Mouse (Mus musculus) intestine, postnatal 0 days (tissue): ENCODE data around the gene Map3k5. TPM values are rescaled to one million over a fixed set of nuclear protein-coding genes. Genes with fewer than 3 reads are reported as not detected.

Source experiments
- ATAC-seq: fragments of 200-750 bp; cut with Nextera tagmentation; 2 replicates; pipeline ENCODE4 v1.8.0; 2017; ENCODE audit warnings: mild to moderate bottlenecking, moderate TSS enrichment, moderate library complexity
- H3K27ac ChIP-seq: fragments of 300-500 bp; sonication (generic); 2 replicates; pipeline ENCODE4 v1.5.1; 2014; ENCODE audit warnings: mild to moderate bottlenecking, low read depth, low read length, moderate library complexity
- H3K27me3 ChIP-seq: fragments of 300-500 bp; sonication (generic); replicated peaks from 2 replicates; pipeline ENCODE4 v1.6.1; 2014; ENCODE audit warnings: low read length, mixed read lengths; ENCODE audit not compliant: control insufficient read depth, insufficient read depth
- H3K36me3 ChIP-seq: fragments of 300-500 bp; sonication (generic); 2 replicates; pipeline ENCODE4 v1.6.1; 2014; ENCODE audit warnings: mild to moderate bottlenecking, moderate library complexity; ENCODE audit not compliant: control insufficient read depth, insufficient read depth
- H3K4me1 ChIP-seq: fragments of 300-500 bp; sonication (generic); replicated peaks from 2 replicates; pipeline ENCODE4 v1.6.1; 2014; ENCODE audit warnings: antibody characterized with exemption, low read length, mixed read lengths; ENCODE audit not compliant: control insufficient read depth, insufficient read depth
- H3K4me2 ChIP-seq: fragments of 300-500 bp; sonication (generic); replicated peaks from 2 replicates; pipeline ENCODE4 v1.6.1; 2014; ENCODE audit warnings: low read depth, mild to moderate bottlenecking, moderate library complexity
- H3K4me3 ChIP-seq: fragments of 300-500 bp; sonication (generic); 2 replicates; pipeline ENCODE4 v1.5.1; 2014; ENCODE audit warnings: low read depth, low read length
- H3K9ac ChIP-seq: fragments of 300-500 bp; sonication (generic); 2 replicates; pipeline ENCODE4 v1.6.1; 2014; ENCODE audit warnings: mild to moderate bottlenecking, low read depth, low read length
- H3K9me3 ChIP-seq: fragments of 300-500 bp; sonication (generic); 2 replicates; pipeline ENCODE4 v1.6.1; 2016; ENCODE audit warnings: mixed run types; ENCODE audit not compliant: control insufficient read depth
- CTCF ChIP-seq: sonication (generic); IDR thresholded peaks from 2 replicates; pipeline ENCODE4 v1.5.1; 2016; ENCODE audit warnings: low read depth, mild to moderate bottlenecking, control low read depth, antibody characterized with exemption, moderate library complexity
- WGBS: fragments of 180-500 bp; shearing (Covaris S2); extraction: QIAGEN DNeasy Blood & Tissue Kit; methylation state at CpG from one replicate; pipeline ENCODE4 v1.1.7; 2014; 5-methylcytosine and 5-hydroxymethylcytosine counted together
- polyA plus RNA-seq: library from polyadenylated mRNA; unstranded; fragments of >200 nt; fragmentation: Nextera tagmentation; extraction: Ambion mirVana; gene quantifications from 2 replicates; pipeline ENCODE4 v1.2.1, GENCODE M21; 2015

The Map3k5 gene
- polyA plus RNA-seq, 1 experiment from 2014 or later, result 1.5 TPM

DNA sequence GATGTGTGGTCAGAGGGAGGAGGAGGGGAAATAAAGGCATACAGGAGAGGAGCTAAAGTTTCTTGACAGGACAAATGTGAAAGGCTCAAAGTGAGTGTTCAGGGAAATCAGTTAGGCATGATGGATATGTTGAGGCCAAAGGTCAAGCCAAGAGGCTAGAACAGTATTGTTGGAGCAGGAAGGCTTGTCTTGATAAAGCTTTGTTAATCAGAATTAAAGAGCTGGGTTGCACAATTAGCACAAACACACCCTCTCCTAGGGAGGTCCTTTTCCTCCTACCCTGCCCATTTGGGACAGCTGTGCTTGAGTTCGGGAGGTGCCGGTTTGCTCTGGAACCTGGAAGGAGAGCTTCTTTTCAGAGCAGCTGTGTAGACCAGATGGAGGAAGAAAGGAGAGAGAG, 219.2 kb downstream of the Map3k5 start:
- Histone ChIP-seq H3K27ac (peak overlapping the region; percentile 74), H3K9me3 (no peaks in the 10 kb centered on the region), H3K4me2 (peak overlapping the region; percentile 32), H3K9ac (no peak overlapping the region), H3K4me1 (0 out of 2 replicates have a peak, but pooled peaks cover 5% of the 10 kb centered on the region), H3K27me3 (no peaks in the 10 kb centered on the region), H3K36me3 (no peaks in the 10 kb centered on the region), H3K4me3 (no peak overlapping the region)
- WGBS, result 30% methylated on average over 2 of the region's 2 CpGs
- ATAC-seq, result peak; percentile 42
- TF ChIP-seq CTCF, result no peak

DNA sequence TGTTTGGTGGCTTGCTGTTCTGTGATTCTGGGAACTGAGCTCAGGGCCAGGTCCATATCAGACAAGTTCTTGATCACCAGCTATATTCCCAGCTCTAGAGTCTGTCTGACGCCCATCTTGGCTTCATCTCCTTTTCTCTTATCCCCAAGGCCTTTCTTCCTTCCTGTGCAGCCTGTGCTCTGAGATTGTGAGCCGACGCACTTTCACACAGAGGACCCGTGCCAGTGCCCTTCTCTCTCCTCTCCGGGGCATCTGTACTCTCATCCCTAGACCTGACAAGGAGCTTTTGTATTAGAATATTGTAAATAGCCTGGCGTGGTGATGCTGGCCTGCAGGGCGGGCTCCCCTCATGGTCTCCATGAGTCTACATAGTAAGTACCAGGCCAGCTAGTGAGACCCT, 221.1 kb downstream of the Map3k5 start:
- no peaks in the 10 kb centered on the region for H3K27me3 ChIP-seq
- no peaks in the 10 kb centered on the region for H3K9me3 ChIP-seq
- no peak overlapping the region for H3K4me3 ChIP-seq
- no peak overlapping the region for H3K4me2 ChIP-seq
- H3K4me1 ChIP-seq, result 0 out of 2 replicates have a peak, but pooled peaks cover 5% of the 10 kb centered on the region
- H3K9ac ChIP-seq, result no peak overlapping the region
- 61% methylated on average over 7 of the region's 7 CpGs for WGBS
- no peak for ATAC-seq
- no peak overlapping the region for H3K27ac ChIP-seq
- no peak for TF ChIP-seq CTCF
- H3K36me3 ChIP-seq, result no peaks in the 10 kb centered on the region

DNA sequence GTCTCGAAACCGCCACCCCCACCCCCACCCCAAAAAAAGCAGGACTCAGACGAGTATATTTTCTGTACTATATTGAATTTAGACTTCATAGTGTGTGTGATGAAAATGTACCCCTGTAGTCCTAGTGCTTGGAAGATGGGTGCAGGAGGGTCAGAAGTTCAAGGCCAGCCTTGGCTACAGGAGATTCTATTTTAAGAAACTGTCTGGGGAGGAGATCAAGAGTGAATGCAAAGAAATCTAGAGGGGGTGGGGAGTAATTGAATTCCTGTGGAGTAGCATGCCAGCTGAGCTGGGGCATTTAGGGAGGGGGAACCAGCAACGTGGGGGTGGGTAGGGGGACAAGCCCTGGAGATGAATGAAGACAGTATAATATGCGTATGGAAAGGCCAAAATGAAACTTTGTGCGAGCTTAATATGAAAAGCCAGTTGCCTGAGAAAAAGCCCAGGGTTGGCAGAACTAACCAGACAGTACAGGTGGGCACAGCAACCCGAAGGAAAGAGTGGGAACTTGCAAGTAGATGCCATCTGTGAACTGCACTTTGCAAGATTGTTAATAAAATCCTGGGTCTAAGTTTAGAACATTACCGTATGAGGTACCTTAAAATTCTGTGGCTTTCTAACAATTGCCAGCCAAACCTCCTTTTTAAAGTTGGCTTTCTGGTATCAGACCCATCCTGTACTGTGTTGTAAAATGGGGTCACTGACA, 222.9 kb downstream of the Map3k5 start:
- Histone ChIP-seq H3K36me3 (no peaks in the 10 kb centered on the region), H3K9ac (no peak overlapping the region), H3K27ac (no peak overlapping the region), H3K4me1 (0 out of 2 replicates have a peak, but pooled peaks cover 5% of the 10 kb centered on the region), H3K4me3 (no peak overlapping the region), H3K4me2 (no peak overlapping the region), H3K27me3 (no peaks in the 10 kb centered on the region), H3K9me3 (no peaks in the 10 kb centered on the region)
- TF ChIP-seq CTCF, result no peak
- ATAC-seq, result no peak
- 81% methylated on average over 8 of the region's 8 CpGs for WGBS

DNA sequence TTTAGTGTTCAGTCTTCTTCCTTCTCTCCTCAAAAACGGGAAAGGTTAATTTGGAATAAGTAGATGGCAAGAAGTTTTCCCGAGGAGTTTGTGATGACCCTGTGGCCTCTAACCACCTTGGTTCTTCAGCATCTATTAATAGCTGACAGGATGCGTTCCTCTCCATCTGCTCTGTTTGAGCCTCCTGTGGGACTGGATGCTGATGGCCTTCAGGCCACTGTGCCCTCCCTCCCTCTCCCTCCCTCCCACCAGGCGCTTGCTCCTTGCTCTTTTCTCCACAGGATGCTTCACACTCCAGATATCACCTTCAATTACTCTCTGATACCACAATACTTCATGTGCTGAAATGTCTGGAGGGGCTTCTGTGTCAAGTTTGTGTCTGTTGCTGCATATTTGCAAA, 224.5 kb downstream of the Map3k5 start:
- H3K27ac ChIP-seq, result no peak overlapping the region
- no peaks in the 10 kb centered on the region for H3K36me3 ChIP-seq
- no peak for ATAC-seq
- no peak overlapping the region for H3K4me2 ChIP-seq
- 59% methylated on average over 4 of the region's 4 CpGs for WGBS
- H3K4me1 ChIP-seq, result 0 out of 2 replicates have a peak, but pooled peaks cover 9% of the 10 kb centered on the region
- TF ChIP-seq CTCF, result no peak
- no peaks in the 10 kb centered on the region for H3K27me3 ChIP-seq
- H3K9me3 ChIP-seq, result no peaks in the 10 kb centered on the region
- no peak overlapping the region for H3K4me3 ChIP-seq
- no peak overlapping the region for H3K9ac ChIP-seq

DNA sequence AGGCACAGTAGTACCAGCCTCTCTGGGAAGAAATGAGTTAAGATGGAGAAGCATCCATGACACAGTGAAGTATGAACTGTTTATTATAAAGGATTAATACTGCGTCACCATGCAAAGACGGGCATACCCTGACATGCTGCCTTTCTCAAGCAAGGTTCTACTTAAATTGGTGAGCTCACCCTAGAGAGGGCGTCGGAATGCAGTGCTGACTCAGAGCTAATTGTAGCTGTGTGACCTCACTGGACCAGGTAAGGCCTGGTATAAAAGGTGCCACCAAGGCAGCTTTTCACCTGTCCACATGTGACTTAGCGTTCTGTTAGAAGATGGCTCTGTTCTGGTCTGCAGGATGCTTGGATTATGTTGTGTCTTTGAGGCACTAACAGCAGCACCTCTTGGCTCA, 225.0 kb downstream of the Map3k5 start:
- Histone ChIP-seq H3K36me3 (no peaks in the 10 kb centered on the region), H3K27ac (no peak overlapping the region), H3K4me2 (no peak overlapping the region), H3K27me3 (no peaks in the 10 kb centered on the region), H3K9ac (no peak overlapping the region), H3K4me1 (0 out of 2 replicates have a peak, but pooled peaks cover 9% of the 10 kb centered on the region), H3K9me3 (no peaks in the 10 kb centered on the region), H3K4me3 (no peak overlapping the region)
- WGBS, result 64% methylated on average over 5 of the region's 5 CpGs
- no peak for TF ChIP-seq CTCF
- no peak for ATAC-seq

DNA sequence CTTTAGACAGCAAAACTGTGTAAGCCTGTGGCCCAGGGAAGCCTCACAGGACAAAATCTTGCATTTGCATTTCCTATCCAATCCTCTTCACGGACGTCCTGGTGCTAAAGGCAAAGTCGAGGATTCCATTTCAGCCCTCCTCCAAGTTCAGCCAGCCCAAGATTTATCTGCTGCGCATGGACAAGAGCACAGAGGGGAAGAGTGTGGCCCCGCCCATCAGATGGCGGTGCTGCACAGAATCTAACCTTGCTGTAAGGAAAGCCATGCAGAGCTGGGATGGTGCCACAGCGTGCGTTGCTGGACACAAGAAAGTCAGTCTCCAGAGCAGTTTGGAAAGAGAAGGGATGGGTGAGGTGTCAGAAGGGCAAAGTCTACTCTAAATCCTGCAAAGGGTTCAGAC, 226.6 kb downstream of the Map3k5 start:
- Histone ChIP-seq H3K9me3 (no peaks in the 10 kb centered on the region), H3K4me3 (no peak overlapping the region), H3K27ac (no peak overlapping the region), H3K4me1 (0 out of 2 replicates have a peak, but pooled peaks cover 9% of the 10 kb centered on the region), H3K9ac (0 out of 2 replicates have a peak overlapping the region, but pooled peaks have one; percentile 2), H3K4me2 (no peak overlapping the region; the same call in 1 of the 2 replicates), H3K36me3 (no peaks in the 10 kb centered on the region), H3K27me3 (no peaks in the 10 kb centered on the region)
- no peak; the same call in 1 of the 2 replicates for TF ChIP-seq CTCF
- 34% methylated on average over 8 of the region's 8 CpGs for WGBS
- no peak for ATAC-seq
